Mouse (Mus musculus) frontal cortex, postnatal 14 days (tissue): Measurements from ENCODE around the gene Foxp2.

Source experiments
- DNase-seq, 2 experiments: peaks; one replicate each; pipeline ENCODE4 v3.0.0; 2022; ENCODE audit warnings: low spot score in 2 of 2

Gene Foxp2

GRCm38 (mm10) chr6:15101548-15101947, 200.4 kb downstream of the Foxp2 start:
- DNase-seq = no peak

GRCm38 (mm10) chr6:15120916-15121315, 219.8 kb downstream of the Foxp2 start:
- DNase-seq = no peak

- DNase-seq = no peak
Measured at GRCm38 (mm10) chr6:15121339-15121738, 220.2 kb downstream of the Foxp2 start.

- DNase-seq = no peak
Measured at GRCm38 (mm10) chr6:15130142-15130541, 229.0 kb downstream of the Foxp2 start.

- DNase-seq = no peak
Measured at GRCm38 (mm10) chr6:15142094-15142493, 240.9 kb downstream of the Foxp2 start.

- no peak for DNase-seq
Measured at GRCm38 (mm10) chr6:15151619-15152018, 250.5 kb downstream of the Foxp2 start.

- no peak for DNase-seq
Measured at GRCm38 (mm10) chr6:15163508-15164053, 262.4 kb downstream of the Foxp2 start.

- no peak for DNase-seq
Measured at GRCm38 (mm10) chr6:15176754-15177153, 275.6 kb downstream of the Foxp2 start.

GRCm38 (mm10) chr6:15192877-15193276, 291.7 kb downstream of the Foxp2 start:
- no peak for DNase-seq

- no peak for DNase-seq
Measured at GRCm38 (mm10) chr6:15242176-15242942, 341.2 kb downstream of the Foxp2 start.

- DNase-seq = no peak
Measured at GRCm38 (mm10) chr6:15257393-15257792, 356.2 kb downstream of the Foxp2 start.

GRCm38 (mm10) chr6:15257893-15258292, 356.7 kb downstream of the Foxp2 start:
- DNase-seq = no peak

GRCm38 (mm10) chr6:15268136-15268535, 367.0 kb downstream of the Foxp2 start:
- DNase-seq = no peak

- no peak for DNase-seq
Measured at GRCm38 (mm10) chr6:15285213-15285612, 384.1 kb downstream of the Foxp2 start.

GRCm38 (mm10) chr6:15294081-15294480, 392.9 kb downstream of the Foxp2 start:
- DNase-seq = no peak

GRCm38 (mm10) chr6:15299279-15299678, 398.1 kb downstream of the Foxp2 start:
- no peak for DNase-seq

- DNase-seq = no peak
Measured at GRCm38 (mm10) chr6:15310671-15311070, 409.5 kb downstream of the Foxp2 start.

GRCm38 (mm10) chr6:15316948-15317347, 415.8 kb downstream of the Foxp2 start:
- no peak for DNase-seq

GRCm38 (mm10) chr6:15318343-15318742, 417.2 kb downstream of the Foxp2 start:
- no peak for DNase-seq

- DNase-seq = no peak
Measured at GRCm38 (mm10) chr6:15321551-15321974, 420.4 kb downstream of the Foxp2 start.

GRCm38 (mm10) chr6:15323099-15323498, 421.9 kb downstream of the Foxp2 start:
- DNase-seq = no peak

- DNase-seq = no peak
Measured at GRCm38 (mm10) chr6:15347705-15348104, 446.6 kb downstream of the Foxp2 start.

- DNase-seq = no peak
Measured at GRCm38 (mm10) chr6:15355852-15356251, 454.7 kb downstream of the Foxp2 start.

GRCm38 (mm10) chr6:15370281-15370680, 469.1 kb downstream of the Foxp2 start:
- DNase-seq = no peak
